Mouse (Mus musculus) kidney, adult 2 months (tissue): ENCODE data around the gene Nacad. TPM values are rescaled to one million over a fixed set of nuclear protein-coding genes. Genes with fewer than 3 reads are reported as not detected.

ENCODE experiments used
- DNase-seq: peaks from one replicate; pipeline ENCODE4 v3.0.0; 2021
- H3K27ac ChIP-seq: fragments of 200-500 bp; 2 replicates; pipeline ENCODE4 v1.5.1; 2012; ENCODE audit warnings: low read depth, low read length, control low read depth, inconsistent platforms; ENCODE audit not compliant: insufficient read depth
- H3K27me3 ChIP-seq: fragments of 200-500 bp; replicated peaks from 2 replicates; pipeline ENCODE4 v1.6.1; 2012; ENCODE audit warnings: mild to moderate bottlenecking, moderate library complexity, low read length, inconsistent platforms; ENCODE audit not compliant: control insufficient read depth, insufficient read depth
- H3K36me3 ChIP-seq: fragments of 200-500 bp; 2 replicates; pipeline ENCODE4 v1.6.1; 2012; ENCODE audit warnings: mild to moderate bottlenecking, moderate library complexity, low read length, inconsistent platforms; ENCODE audit not compliant: control insufficient read depth, insufficient read depth
- H3K4me1 ChIP-seq: fragments of 200-500 bp; 2 replicates; pipeline ENCODE4 v1.6.1; 2011; ENCODE audit warnings: low read length; ENCODE audit not compliant: control insufficient read depth, insufficient read depth
- H3K4me3 ChIP-seq: fragments of 200-500 bp; 2 replicates; pipeline ENCODE4 v1.5.1; 2011; ENCODE audit warnings: mild to moderate bottlenecking, low read depth, low read length, control low read depth; ENCODE audit not compliant: insufficient read depth
- CTCF ChIP-seq: fragments of 200-500 bp; conservative IDR thresholded peaks from 2 replicates; pipeline ENCODE4 v1.5.1; 2011; ENCODE audit warnings: low read depth, mild to moderate bottlenecking, control low read depth, low read length, moderate library complexity, mixed read lengths; ENCODE audit not compliant: insufficient read depth, insufficient read length
- POLR2A ChIP-seq: fragments of 200-500 bp; IDR thresholded peaks from one replicate; pipeline ENCODE4 v1.6.1; 2011; ENCODE audit warnings: low read depth, low read length, control low read depth
- WGBS: fragments of 180-500 bp; shearing (Covaris S2); methylation state at CpG from one replicate; pipeline ENCODE4 v1.1.7; 2018; 5-methylcytosine and 5-hydroxymethylcytosine counted together
- polyA plus RNA-seq: library from polyadenylated mRNA; depleted of rRNA; stranded (reverse); fragments of >200 nt; gene quantifications from 2 replicates; pipeline ENCODE4 v1.2.3, GENCODE M21; 2012

The Nacad gene
- polyA plus RNA-seq, 1 experiment = 2.7 TPM

DNA sequence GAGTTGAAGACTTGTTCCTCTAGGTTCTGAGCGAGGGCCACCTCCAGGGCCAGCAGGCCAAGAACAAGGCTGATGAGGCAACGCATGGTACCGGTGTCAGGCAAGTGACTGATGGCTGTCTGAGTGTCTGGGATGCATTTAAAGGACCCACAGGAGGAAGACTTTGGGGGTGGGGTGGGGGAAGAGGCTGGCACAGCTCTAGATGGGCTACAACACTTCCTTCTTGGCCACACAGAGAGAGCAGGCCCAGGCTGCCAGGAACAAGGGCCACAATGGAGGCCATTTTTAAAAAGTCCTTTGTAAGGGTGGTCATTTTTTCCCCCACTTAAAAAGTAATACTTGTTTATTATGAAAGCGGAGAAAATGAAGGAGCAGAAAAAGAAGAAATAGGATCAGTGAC, 32.7 kb upstream of the Nacad start, which contains the start of gene Wap:
TSS of gene Wap (minus strand) at position 101 of the 400 bp plus-strand sequence.
- no peak within 1 kb of the TSS for H3K27ac ChIP-seq
- H3K36me3 ChIP-seq = no peaks in the 10 kb centered on the region
- no peak within 1 kb of the TSS for H3K4me3 ChIP-seq
- 97% methylated on average over 4 of the region's 4 CpGs for WGBS
- no peak for DNase-seq
- H3K4me1 ChIP-seq = no peaks in the 10 kb centered on the region
- TF ChIP-seq CTCF (no peak), POLR2A (no peak)
- no peaks in the 10 kb centered on the region for H3K27me3 ChIP-seq

DNA sequence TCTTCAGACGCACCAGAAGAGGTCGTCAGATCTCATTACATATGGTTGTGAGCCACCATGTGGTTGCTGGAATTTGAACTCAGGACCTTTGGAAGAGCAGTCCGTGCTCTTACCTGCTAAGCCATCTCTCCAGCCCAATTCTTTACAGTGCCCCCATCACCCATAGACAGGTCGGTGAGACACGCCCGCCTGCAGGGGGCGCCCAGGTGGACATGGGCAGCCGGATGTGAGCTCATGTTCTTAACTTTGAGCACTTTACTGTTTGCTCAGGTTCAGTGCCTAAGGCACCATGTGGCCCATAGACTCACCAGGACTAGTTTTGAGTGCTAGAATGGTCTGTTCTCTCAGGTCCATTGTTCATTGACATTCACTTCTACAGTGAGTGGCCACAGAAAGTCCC, 30.3 kb upstream of the Nacad start:
- TF ChIP-seq CTCF = no peak
- no peak for TF ChIP-seq POLR2A
- H3K4me1 ChIP-seq = no peaks in the 10 kb centered on the region
- no peaks in the 10 kb centered on the region for H3K27me3 ChIP-seq
- H3K27ac ChIP-seq = no peak overlapping the region
- H3K36me3 ChIP-seq = no peaks in the 10 kb centered on the region
- WGBS = 79% methylated on average over 8 of the region's 8 CpGs
- no peak for DNase-seq
- H3K4me3 ChIP-seq = no peak overlapping the region

DNA sequence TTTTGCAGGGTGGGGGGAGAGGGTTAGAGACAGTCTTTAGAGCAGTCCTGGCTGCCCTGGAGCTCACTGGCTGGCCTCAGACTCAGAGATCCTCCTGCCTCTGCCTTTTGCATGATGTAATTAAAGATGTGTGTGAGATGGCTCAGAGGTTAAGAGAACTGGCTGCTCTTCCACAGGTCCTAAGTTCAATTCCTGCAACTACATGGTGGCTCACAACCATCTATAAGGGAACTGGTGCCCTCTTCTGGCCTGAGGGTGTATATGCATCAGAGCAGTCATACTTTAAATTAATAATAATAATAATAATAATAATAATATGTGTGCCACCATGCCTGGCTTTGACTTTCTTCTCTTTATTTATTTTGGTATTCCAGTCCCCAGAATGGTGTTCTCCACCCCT, 23.8 kb upstream of the Nacad start:
- peak; percentile 26 for DNase-seq
- Histone ChIP-seq H3K4me1 (peaks cover 8% of the 10 kb centered on the region; the same call in 1 of the 2 replicates), H3K27me3 (no peaks in the 10 kb centered on the region), H3K4me3 (no peak overlapping the region), H3K27ac (no peak overlapping the region), H3K36me3 (no peaks in the 10 kb centered on the region)
- TF ChIP-seq POLR2A (no peak), CTCF (peak; percentile 32; the same call in 1 of the 2 replicates)

DNA sequence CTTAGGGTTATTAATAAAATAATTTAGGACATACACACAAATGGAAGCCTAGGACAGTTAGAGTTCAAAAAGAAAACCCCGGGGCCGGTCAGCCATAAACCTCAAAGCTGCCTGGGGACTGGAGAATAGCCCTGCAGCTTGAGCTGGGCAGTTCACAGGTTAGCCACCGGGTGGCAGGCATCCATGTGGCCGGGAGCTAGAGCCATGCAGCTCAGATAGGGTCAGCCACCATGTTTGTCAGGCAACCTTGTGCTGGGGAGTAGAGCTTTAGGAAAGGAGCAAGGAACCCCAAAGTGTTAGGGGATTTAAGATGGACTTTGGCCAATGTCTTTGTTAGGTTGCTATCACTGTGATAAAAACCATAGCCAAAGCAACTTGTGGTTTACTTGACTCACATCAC, 22.7 kb upstream of the Nacad start:
- WGBS = 12% methylated on average over 4 of the region's 4 CpGs
- H3K27ac ChIP-seq = no peak overlapping the region
- H3K4me1 ChIP-seq = peaks cover 10% of the 10 kb centered on the region; the same call in 1 of the 2 replicates
- DNase-seq = peak; percentile 57
- H3K36me3 ChIP-seq = no peaks in the 10 kb centered on the region
- no peaks in the 10 kb centered on the region for H3K27me3 ChIP-seq
- TF ChIP-seq CTCF = peak; percentile 64
- TF ChIP-seq POLR2A = no peak
- no peak overlapping the region for H3K4me3 ChIP-seq

DNA sequence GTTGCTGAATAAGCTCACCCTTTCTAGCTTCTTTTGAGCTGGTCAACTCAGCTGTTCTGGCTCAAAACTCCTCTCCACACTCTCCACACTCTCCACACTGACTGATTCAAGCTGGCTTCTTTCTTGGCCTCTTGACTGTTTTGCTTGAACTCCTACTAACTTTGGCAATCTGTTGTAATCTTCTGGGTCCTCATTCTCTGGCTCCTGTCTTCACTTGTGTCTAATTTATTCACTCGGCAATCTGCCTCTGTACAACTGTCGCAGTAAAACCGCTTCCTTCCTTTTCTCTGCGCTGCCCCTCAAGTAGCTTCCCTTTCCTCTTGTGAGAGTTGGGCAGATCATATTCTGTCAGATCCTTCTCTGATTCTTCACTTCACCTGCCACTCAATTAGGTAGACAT, 21.9 kb upstream of the Nacad start:
- no peak for TF ChIP-seq POLR2A
- TF ChIP-seq CTCF = no peak
- H3K27ac ChIP-seq = no peak overlapping the region
- H3K27me3 ChIP-seq = no peaks in the 10 kb centered on the region
- peaks cover 1% of the 10 kb centered on the region; the same call in 1 of the 2 replicates for H3K36me3 ChIP-seq
- WGBS = 83% methylated on average over 4 of the region's 4 CpGs
- no peak for DNase-seq
- H3K4me3 ChIP-seq = no peak overlapping the region
- H3K4me1 ChIP-seq = peaks cover 10% of the 10 kb centered on the region; the same call in 1 of the 2 replicates

DNA sequence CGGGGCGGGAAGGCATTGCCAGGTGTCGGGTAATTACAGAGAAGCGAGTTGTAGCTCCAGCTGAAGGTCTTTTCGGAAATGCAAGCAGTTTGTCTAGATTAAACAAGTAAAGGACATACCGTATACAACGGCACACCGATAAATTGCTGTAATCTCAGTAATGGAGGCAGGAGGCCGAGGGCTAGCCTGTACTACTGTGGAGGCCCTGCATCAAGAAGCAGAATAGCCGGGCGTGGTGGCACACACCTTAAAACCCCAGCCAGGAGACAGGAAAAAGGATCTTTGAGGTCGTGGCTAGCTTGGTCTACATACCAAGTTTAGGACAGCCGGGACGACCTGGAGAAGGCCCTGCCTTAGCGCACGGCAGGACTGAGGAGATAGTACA, 20.5 kb upstream of the Nacad start:
- DNase-seq = no peak
- 9% methylated on average over 16 of the region's 16 CpGs for whole genome bisulfite sequencing
- peaks cover 10% of the 10 kb centered on the region; the same call in 1 of the 2 replicates for H3K4me1 ChIP-seq
- H3K27me3 ChIP-seq = no peaks in the 10 kb centered on the region
- no peak for TF ChIP-seq POLR2A
- TF ChIP-seq CTCF = no peak
- peaks cover 1% of the 10 kb centered on the region; the same call in 1 of the 2 replicates for H3K36me3 ChIP-seq
- peak overlapping the region; percentile 91 for H3K27ac ChIP-seq
- peak overlapping the region; percentile 94 for H3K4me3 ChIP-seq

DNA sequence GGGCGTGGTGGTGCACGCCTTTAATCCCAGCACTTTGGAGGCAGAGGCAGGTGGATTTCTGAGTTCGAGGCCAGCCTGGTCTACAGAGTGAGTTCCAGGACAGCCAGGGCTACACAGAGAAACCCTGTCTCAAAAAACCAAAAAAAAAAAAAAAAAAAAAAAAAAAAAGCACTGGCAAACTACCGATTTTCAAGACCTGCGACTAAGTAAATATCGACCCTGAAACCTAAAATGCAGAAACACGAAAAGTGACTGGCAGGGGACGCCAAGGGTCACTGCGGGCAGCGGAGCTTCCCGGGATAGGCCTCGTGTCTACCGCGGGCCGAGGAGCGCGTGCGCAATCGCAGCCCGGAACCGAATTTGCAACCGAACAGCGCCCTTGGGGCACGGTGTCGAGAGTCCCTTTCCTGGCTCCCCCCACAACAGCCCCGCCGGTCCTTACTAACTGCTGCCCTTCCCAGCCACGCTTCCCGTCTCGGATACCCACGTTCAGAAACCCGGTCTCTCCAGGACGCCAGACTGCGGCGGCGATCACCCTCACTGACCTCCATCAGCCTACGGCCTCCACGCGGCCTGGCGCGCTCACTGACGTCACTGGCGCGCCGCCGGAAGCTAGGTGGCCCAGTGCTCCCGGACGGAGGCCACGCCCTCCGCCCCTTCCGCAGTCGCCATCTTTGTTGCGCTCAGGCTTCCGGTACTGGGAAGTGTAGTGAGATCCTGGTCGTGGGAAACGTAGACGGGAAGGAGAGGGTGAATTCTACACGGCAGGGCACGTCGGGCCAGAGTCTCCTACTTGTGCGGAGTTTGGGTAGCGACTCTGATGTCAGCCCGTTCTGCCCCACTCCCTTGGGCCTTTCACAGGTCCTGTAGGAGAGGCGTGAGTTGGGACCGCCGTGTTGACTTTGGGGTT, 19.9 kb upstream of the Nacad start, which contains the start of gene Tbrg4:
TSS of gene Tbrg4 (minus strand) at position 590 of the 910 bp plus-strand sequence.
- H3K4me3 ChIP-seq = peak within 1 kb of the TSS; percentile 94
- under 1% methylated on average over 66 of the region's 66 CpGs for WGBS
- DNase-seq = peak; percentile 96
- peaks cover 3% of the 10 kb centered on the region; the same call in 1 of the 2 replicates for H3K36me3 ChIP-seq
- peaks cover 10% of the 10 kb centered on the region; the same call in 1 of the 2 replicates for H3K4me1 ChIP-seq
- TF ChIP-seq POLR2A (peak; percentile 76), CTCF (no peak)
- peak within 1 kb of the TSS; percentile 92 for H3K27ac ChIP-seq
- no peaks in the 10 kb centered on the region for H3K27me3 ChIP-seq
